Mouse (Mus musculus) regulatory T cell (primary cell): Measurements from ENCODE around the gene Unc93b1.

Source experiments
- in situ Hi-C: fragments of 300-600 bp; cut with MboI, MseI; formaldehyde crosslinking; loops from one replicate; pipeline ENCODE4 v1.15.1; 2025; ENCODE audit warnings: high pct_unique_total_duplicates

Gene Unc93b1

DNA sequence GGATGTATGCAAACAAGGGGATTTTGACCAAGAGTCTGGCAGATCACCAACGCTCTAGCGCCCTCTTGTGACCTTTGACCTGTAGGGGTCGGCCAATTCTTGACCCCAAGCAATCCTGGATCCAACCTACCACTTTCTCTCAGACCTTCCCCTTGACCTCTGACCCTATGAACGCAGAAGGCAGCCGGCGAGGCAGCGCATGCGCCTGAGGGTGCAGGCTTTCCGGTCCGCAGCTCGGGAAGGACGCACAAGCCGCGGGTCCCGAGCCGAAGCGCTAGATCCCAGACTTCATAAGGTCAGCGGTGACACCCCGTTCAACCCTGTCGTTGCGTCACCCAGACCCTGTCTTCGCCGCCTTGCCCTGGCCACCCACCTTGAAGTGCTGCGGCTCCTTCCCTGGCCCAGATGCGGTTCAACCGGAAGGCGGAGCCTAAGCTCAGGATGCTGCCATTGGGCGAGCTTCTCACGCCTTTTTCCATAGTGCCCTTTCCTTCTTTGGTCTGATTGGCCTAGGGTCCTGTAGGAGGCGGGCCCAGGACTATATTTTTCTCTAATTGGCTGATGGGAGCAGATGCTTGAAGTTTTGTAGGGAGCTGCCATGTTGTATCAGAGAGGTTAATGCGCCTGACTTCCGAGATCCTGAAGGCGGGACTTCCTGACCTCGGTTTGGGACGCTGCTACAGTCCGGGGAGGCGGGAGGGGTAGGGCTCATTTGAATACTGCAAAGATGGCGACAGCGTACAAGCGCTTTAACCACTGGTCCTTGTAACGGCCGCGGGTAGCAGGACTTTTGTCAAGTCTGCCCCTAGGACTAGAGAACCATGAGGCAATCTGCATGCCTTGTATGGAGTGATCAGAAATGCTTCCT, 22.4 kb upstream of the Unc93b1 start, which contains the start of gene Ndufs8:
Gene Ndufs8 (minus strand): TSS at position 438 of the 868 bp plus-strand sequence.
- in situ Hi-C loops, result loop anchor here (10.0 kb wide), 1 partner anchor 292 kb away; the partner anchor contains the start of gene Rad9a

- in situ Hi-C loops, result loop anchor here (10.0 kb wide), 1 partner anchor 291 kb away; the partner anchor contains the start of gene Rad9a
Observed at GRCm38 (mm10) chr19:3913692-3914091, 21.3 kb upstream of the Unc93b1 start.

- in situ Hi-C loops, result loop anchor here (10.0 kb wide), 1 partner anchor 290 kb away; the partner anchor contains the start of gene Rad9a
Observed at GRCm38 (mm10) chr19:3914535-3914934, 20.5 kb upstream of the Unc93b1 start.

- in situ Hi-C loops, result loop anchor here (10.0 kb wide), 1 partner anchor 288 kb away; the partner anchor contains the start of gene Rad9a
Observed at GRCm38 (mm10) chr19:3916727-3917126, 18.3 kb upstream of the Unc93b1 start.

DNA sequence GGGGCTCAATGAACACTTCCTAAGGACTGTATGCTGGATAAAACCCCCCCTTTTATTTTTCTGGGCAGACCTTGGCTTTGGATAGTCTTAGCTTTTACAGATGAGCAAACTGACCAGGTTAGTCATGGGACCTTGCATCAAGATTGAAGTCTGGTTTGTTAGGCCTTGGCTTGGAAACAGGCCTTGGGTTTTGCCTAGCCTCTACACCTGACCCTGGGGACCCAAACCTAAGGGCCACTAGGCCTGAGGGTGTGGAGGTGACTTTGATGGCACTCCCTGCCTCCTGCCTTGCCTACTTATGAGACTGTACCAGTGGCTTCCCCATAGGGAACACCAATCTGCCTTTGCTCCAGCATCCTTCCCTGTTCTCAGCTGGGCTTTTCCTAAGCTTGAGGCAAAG, 15.1 kb upstream of the Unc93b1 start:
- in situ Hi-C loops, result loop anchor here (10.0 kb wide), 1 partner anchor 285 kb away; the partner anchor contains the start of gene Rad9a

DNA sequence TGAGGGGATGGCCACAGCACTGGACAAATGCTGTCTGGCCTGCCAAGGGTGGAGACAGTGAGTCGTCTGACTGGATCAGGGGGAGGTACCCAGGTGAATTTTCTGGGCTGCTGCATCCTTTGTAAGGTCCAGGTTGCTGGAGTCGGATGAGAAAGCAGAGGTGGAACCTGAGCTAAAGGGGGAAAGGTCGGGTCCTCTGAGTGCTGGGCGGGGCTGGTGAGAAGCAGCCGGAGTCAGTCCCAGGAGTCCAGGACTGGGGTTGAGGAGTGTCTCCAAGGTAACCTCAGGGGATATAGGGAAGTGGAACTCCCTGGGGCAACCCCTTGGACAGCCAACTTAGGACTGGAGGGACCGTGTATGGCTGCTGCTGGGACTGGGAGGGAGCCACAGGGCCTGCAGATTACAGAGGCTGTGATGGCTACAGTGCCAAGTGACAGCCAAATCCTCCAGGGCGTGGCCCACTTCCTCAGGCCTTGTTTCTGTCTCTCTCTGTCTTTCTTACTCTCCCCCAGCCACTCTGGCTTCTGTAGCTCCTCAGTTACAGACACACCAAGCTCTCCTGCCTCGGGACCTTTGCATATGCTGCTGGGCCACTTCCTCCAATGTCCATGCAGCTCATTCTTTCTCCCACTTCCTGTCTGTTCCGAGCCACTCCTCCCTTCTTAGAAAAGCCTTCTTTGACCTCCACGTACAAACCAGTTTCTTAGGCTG, 12.2 kb upstream of the Unc93b1 start:
- in situ Hi-C loops, result no loop called here

DNA sequence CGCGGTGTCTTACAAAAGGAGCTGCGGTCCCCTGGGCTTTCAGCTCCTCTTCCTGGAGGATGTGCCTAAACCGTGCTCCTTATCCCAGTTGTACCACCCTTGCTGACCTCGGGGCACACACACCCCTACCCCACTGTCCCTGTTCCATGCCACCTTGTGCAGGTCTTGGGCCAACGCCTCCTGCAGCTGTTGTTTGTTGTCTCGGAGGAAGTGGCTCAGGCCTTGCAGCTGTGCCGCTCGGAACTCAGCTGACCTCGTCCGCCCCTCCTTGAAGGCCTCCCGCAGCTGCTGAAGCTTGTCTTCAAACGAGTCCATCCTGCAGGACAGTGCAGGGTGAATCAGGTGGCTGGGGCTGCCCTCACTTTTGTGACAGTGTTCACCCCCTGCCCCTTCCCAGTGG, 11.4 kb upstream of the Unc93b1 start:
- in situ Hi-C loops, result no loop called here

- in situ Hi-C loops, result no loop called here
Observed at GRCm38 (mm10) chr19:3924190-3924589, 10.8 kb upstream of the Unc93b1 start.

DNA sequence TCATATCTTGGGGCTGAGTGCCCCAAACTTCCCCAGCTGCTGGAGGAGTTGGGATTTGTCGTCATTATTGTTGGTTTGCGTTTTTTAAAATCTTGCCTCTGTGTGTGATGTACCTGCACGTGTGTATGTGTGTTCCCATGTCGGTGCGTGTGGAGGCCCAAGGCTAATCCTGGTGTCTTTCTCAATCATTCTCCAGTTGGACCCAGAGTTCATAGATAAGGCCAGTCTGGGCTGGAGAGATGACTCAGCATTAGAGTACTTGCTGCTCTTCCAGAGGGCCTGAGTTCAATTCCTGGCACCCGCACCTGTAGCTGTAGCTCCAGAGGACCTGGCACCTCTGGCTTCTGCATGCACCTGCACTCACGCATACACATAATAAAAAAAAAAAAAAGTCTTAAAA, 10.1 kb upstream of the Unc93b1 start:
- in situ Hi-C loops, result no loop called here

- in situ Hi-C loops, result no loop called here
Observed at GRCm38 (mm10) chr19:3925859-3926258, 9.1 kb upstream of the Unc93b1 start.

DNA sequence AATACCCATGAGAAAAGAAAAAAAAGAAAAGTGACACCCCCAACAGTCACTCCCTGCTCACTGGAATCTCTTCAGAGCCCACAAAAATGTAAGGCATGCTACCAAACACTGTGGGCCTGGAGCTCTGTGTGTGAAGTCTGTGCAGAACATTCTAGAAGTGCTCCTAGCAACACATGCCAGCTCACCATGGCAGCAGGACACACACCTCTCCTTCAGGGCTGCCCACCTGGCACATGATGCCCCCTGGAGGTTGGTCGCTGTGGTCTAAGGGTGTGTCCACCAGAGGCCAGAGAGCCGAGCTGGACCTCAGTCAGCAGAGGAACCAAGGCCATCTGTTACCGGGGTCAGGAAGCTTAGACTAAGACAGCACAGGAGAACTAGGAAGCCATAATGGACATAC, 8.7 kb upstream of the Unc93b1 start:
- in situ Hi-C loops, result no loop called here

- in situ Hi-C loops, result no loop called here
Observed at GRCm38 (mm10) chr19:3926685-3927084, 8.3 kb upstream of the Unc93b1 start.

DNA sequence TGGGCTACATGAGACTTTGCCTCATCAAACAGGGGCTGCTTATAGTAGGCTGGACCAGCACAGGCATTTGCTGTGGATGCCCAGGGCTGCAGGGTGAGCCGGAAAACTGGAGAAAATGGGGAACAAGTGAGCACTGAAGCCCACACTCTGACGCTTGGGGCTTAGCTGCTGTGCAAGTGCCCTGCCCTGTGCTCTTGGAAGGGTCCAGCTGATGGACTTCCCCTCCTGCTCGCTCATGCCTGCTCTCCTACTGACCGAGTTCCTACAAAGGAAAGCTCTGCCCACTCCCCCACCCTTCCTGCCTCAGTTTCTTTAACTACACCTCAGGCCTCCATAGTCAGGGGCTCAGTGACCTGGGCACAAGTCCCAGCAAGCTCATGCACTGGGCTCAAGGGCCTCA, 7.0 kb upstream of the Unc93b1 start:
- in situ Hi-C loops, result no loop called here

- in situ Hi-C loops, result no loop called here
Observed at GRCm38 (mm10) chr19:3928779-3929178, 6.2 kb upstream of the Unc93b1 start.

DNA sequence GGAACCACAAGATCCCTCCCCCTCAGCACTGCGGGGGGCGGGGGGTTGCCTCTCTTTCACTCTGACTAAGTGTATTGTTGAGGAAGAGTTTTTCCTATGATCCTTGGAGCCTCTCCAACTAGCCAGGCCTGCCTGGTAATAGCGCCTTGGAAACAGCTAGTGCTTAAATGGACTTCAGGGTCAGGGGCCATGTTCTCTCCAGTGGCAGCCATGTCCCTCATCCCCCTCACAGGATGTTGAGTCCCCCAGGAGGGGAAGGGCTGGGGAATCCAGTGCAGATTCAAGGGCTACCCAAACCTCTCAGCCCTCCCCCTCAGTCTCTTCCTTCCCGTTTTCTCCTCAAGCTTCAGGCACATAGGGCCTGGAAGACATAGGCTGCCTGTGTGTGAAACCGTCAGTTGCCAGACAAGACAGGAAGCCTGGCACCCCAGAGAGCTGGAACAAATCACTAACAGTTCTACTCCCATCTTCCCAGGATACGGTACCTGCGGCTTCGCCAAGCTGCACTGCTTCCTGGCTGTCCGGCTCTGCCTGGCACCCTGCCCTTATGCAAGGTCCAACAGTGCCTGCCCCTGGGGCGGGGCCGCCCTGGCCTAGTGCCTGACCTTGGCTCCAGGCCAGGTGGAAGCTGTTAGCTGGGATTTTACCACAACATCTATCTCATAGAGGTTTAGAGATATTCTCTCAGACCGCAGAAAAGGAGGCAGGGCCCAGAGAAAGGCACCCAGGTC, 5.6 kb upstream of the Unc93b1 start, which contains the start of gene Aldh3b1:
Gene Aldh3b1 (minus strand): TSS at position 598 of the 731 bp plus-strand sequence.
- in situ Hi-C loops, result no loop called here

GRCm38 (mm10) chr19:3930262-3931057, 4.5 kb upstream of the Unc93b1 start:
- in situ Hi-C loops, result no loop called here

GRCm38 (mm10) chr19:3931716-3932115, 3.3 kb upstream of the Unc93b1 start:
- in situ Hi-C loops, result no loop called here

GRCm38 (mm10) chr19:3935896-3936850, 1.2 kb downstream of the Unc93b1 start:
- in situ Hi-C loops, result no loop called here

- in situ Hi-C loops, result no loop called here
Observed at GRCm38 (mm10) chr19:3942315-3942714, 7.3 kb downstream of the Unc93b1 start.
